Mouse (Mus musculus): ENCODE data around the gene Foxa2.

Foxa2 gene

GRCm38 (mm10) chr2:148046799-148047165, at the start of gene Foxa2:
Foxa2 (minus strand) TSS chr2:148046969.
- DNase-seq: no peak

- DNase-seq: no peak
Observed at GRCm38 (mm10) chr2:148092089-148092488, 45.3 kb upstream of the Foxa2 start.

- no peak for DNase-seq
Observed at GRCm38 (mm10) chr2:148091657-148092056, 44.9 kb upstream of the Foxa2 start.

- DNase-seq: no peak
Observed at GRCm38 (mm10) chr2:148090071-148090470, 43.3 kb upstream of the Foxa2 start.

GRCm38 (mm10) chr2:148085529-148085928, 38.8 kb upstream of the Foxa2 start:
- no peak for DNase-seq

- DNase-seq: no peak
Observed at GRCm38 (mm10) chr2:148085126-148085525, 38.4 kb upstream of the Foxa2 start.

GRCm38 (mm10) chr2:148082283-148082682, 35.5 kb upstream of the Foxa2 start:
- peak; percentile 8 for DNase-seq

GRCm38 (mm10) chr2:148060705-148061104, 13.9 kb upstream of the Foxa2 start:
- no peak for DNase-seq

GRCm38 (mm10) chr2:148053411-148053810, 6.6 kb upstream of the Foxa2 start:
- DNase-seq: no peak

GRCm38 (mm10) chr2:148048484-148049129, 1.8 kb upstream of the Foxa2 start:
- peak; percentile 16 for DNase-seq

GRCm38 (mm10) chr2:148047611-148048010, 842 bp upstream of the Foxa2 start:
- DNase-seq: no peak

GRCm38 (mm10) chr2:148045937-148046798, 601 bp downstream of the Foxa2 start:
- no peak for DNase-seq

- no peak for DNase-seq
Observed at GRCm38 (mm10) chr2:148045543-148045936, 1.2 kb downstream of the Foxa2 start.

GRCm38 (mm10) chr2:148044877-148045539, 1.8 kb downstream of the Foxa2 start:
- DNase-seq: no peak

- no peak for DNase-seq
Observed at GRCm38 (mm10) chr2:148043976-148044876, 2.5 kb downstream of the Foxa2 start.

- no peak for DNase-seq
Observed at GRCm38 (mm10) chr2:148043271-148043975, 3.3 kb downstream of the Foxa2 start.

- no peak for DNase-seq
Observed at GRCm38 (mm10) chr2:148042126-148042640, 4.6 kb downstream of the Foxa2 start.

- no peak for DNase-seq
Observed at GRCm38 (mm10) chr2:148041381-148041780, 5.4 kb downstream of the Foxa2 start.

- no peak for DNase-seq
Observed at GRCm38 (mm10) chr2:148040236-148041121, 6.3 kb downstream of the Foxa2 start.

- DNase-seq: no peak
Observed at GRCm38 (mm10) chr2:148039351-148040235, 7.2 kb downstream of the Foxa2 start.
